21 mouse cellular contexts compared by ENCODE assay signal in genomic region chr11:94482738-94483137, GRCm38 (mm10). TPM values are rescaled to one million over a fixed set of nuclear protein-coding genes. Genes with fewer than 3 reads are reported as not detected.
"Had no signal": no experiment of that assay in that cellular context is flagged by ENCODE, and none has a peak within 500 bp of the region (broad histone marks: within the 10 kb centered on the region; RNA-seq: fewer than 3 reads in every experiment).

No protein-coding gene starts in this region.

- H3K27ac ChIP-seq: neural tube, embryonic 13.5 days; neural tube, embryonic 15.5 days had no signal

- H3K36me3 ChIP-seq: neural tube, embryonic 13.5 days; neural tube, embryonic 15.5 days had no signal

- H3K4me3 ChIP-seq: myocyte; neural tube, embryonic 13.5 days; neural tube, embryonic 15.5 days had no signal

- H3K4me1 ChIP-seq: neural tube, embryonic 13.5 days had no signal

- DNase-seq: lung, adult 18-20 months; lung, embryonic 14.5 days; lung, postnatal 10 days; lung, postnatal 4 days; midbrain, embryonic 14.5 days; retina, postnatal 1 day; right cerebral cortex, adult 18-20 months; right cerebral cortex, postnatal 25 days; right cerebral cortex, postnatal 4 days; spleen, adult 18-20 months; thymus, adult 18-20 months; thymus, postnatal 14 days; thymus, postnatal 36 days had no signal

- ATAC-seq: midbrain, embryonic 16.5 days had no signal

RNA-seq across cellular contexts. Expression of gene Spata20, which starts 3.2 kb away (rescaled TPM):
- polyA plus RNA-seq: liver, embryonic 16.5 days; midbrain, embryonic 11.5 days; myocyte; neural tube, embryonic 11.5 days; small intestine, adult 2 months had no signal

RNA-seq across cellular contexts. Expression of gene Mycbpap, which starts 38.8 kb away (rescaled TPM):
- polyA plus RNA-seq: liver, embryonic 16.5 days had no signal
